Mouse (Mus musculus) heart, postnatal 4 days (tissue): ENCODE data around the gene Cdk1. TPM values are rescaled to one million over a fixed set of nuclear protein-coding genes. Genes with fewer than 3 reads are reported as not detected.

Source experiments
- DNase-seq: peaks from one replicate; pipeline ENCODE4 v3.0.0; 2021
- total RNA-seq, 2 experiments: library from RNA; stranded (reverse); gene quantifications; 2 replicates each; pipeline ENCODE4 v1.2.3; 2021

Gene Cdk1
- total RNA-seq, 2 experiments from 2014 or later, result 130 to 136 TPM

- no peak for DNase-seq
These were observed 10.4 kb downstream of the Cdk1 start for GRCm38 (mm10) chr10:69342328-69342727.

DNA sequence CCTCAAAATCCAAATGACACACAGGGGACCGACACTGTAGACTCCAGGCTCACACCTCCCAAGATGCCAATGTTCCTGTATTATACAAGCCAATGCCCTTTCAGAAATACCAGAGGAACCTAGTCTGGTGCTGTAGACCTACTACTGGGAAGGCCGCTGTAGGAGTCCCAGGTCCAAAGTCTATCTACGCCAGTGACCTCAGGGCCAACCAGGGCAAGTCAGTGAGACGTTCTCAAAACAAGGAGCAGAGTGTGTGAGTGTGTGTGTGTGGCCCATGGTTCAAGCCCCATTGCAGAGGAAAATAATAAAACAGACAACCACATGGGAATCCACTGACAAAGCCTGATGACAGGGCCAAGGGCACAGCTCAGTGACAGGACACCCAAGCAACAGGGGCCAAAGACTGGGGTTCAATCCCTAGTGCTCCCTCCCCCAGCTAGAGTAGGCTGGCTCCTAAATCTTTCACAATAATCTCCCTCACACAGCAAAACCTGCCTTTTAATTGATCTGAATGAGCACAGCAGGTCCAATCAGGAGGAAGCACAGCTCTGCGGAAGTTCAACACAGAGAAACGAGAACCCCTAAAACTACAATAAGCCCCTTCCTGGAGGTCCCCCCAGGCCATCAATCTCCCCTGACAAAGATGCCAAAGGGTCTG, 11.0 kb downstream of the Cdk1 start:
- DNase-seq, result no peak

DNA sequence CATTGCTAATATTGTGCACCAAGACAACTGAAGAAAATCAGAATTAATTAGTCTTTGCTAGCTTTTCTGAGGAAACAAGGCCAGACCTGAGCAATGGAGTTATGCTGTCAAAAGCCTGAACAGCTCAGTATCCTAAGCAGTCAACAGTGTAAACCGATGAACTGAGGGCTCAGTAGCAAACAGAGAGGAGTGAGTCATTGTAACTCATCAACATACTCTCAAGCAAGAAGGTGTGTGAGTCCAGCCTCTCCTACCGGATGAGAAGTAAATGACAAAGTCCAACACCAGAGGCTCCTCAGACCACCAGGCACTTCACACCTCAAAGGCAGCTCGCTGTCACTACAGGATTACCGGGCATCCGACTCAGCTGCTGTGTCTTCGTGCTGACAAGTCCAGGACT, 12.7 kb downstream of the Cdk1 start:
- DNase-seq, result no peak

DNA sequence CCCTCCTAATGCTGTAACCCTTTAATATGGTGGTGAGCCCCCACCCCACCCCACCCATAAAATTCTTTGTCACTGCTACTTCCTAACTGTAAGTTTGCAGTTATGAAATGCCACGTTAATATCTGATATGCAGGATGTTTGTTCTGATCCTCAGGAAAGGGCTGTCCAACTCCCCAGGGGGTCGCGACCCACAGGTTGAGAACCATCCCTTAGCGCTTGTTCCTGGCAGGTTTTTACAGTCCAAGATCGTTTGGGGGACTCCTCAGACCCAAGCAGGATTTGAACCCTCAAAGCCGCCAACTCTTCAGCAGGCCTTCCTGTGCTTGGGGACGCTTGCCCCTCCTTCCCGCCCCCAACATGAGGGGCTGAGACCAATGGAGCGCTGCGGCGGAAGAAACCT, 16.5 kb downstream of the Cdk1 start:
- no peak for DNase-seq

DNA sequence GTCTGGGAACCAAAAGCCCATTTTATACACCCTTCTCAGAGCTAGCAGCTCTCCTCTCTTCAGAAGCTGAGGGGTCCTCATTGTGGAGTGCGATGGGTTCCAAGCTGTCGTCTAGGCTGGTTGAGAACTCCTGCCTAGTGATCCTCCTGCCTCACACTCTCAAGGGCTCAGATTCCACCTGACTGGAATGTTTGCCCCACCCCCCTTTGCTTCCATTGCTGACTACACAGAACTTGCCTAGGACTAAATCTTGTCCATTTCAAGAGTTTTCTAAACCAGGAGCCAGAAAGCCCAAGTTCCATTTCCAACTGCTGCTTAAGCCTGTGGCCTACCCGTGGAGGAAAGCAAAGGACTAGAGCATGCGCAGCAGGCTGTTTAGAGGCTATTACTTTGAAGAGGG, 17.1 kb downstream of the Cdk1 start:
- no peak for DNase-seq

GRCm38 (mm10) chr10:69335195-69335536, 17.6 kb downstream of the Cdk1 start:
- DNase-seq, result no peak

DNA sequence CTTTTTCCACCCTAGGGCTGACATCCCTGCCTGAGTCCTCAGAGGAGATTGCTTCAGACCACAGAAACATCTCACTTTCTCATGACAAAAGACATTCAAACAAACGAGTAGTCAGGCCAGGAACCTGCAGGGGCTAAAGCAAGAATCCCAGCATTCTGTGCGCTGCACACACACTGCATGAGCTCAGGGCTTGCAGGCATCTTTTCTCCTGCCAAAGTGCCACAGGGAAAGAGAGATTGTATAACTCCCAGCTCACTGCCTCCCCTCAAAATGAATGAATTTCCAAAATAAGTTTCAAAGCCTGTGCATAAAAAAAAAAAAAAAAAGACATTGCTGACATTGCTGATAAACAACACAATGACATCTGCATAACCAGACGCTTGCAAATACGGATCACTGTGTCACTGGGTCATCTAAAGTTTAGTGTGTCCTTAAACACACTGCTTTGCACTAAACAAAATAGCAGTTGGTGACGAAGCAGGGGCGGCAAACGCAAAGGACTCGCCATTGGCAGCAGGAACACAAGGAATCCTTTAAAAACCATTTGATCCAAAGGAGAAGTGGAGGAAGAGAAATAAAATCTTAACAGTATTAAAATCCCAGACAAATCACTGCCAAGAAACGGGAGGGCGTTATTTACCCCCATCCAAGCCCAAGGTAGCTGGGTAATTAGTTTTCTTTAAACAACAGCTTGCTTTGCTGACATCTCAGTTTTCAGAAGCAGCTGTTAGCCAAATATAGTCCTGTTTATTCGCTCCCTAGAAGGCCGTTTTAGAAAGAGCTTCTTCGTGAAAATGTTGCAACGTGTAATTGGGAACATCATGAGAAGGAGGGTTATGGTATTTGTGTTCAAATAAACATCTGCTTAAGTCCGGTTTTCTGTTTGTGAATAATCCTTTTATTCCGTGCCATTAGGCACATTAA, 18.2 kb downstream of the Cdk1 start:
- no peak for DNase-seq

- DNase-seq, result no peak
These were observed 19.5 kb downstream of the Cdk1 start for GRCm38 (mm10) chr10:69333212-69333611.

GRCm38 (mm10) chr10:69331231-69331630, 21.5 kb downstream of the Cdk1 start:
- DNase-seq, result no peak

GRCm38 (mm10) chr10:69328656-69329046, 24.1 kb downstream of the Cdk1 start:
- no peak for DNase-seq

DNA sequence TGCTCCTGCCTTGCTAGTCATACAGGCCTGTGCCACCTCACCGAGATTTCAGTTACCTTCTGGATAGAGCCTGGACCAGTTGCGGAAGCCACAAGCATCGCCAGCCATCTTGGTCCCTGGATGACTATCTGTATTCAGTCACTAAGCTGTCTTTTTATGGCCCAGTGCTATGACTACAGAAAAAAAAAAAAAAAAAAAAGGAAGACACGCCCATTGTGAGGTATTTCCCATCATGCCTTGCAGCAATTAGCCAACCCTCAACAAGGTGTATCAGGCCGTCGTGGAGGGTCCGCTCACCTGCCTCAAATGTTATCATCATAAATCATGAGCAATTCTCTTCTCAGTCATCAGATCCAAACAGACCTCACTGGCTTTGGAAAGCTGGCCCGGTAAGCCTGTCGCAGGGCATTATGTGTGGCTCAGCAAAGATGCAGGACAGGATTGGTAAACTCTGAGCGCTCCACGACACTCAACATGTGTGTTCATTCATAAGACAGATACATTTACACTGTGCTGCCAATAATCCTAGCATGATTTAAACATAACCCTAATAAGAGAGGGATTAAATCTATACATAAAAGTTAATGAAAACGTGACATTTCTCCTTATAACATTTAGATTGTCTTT, 24.6 kb downstream of the Cdk1 start:
- DNase-seq, result no peak

DNA sequence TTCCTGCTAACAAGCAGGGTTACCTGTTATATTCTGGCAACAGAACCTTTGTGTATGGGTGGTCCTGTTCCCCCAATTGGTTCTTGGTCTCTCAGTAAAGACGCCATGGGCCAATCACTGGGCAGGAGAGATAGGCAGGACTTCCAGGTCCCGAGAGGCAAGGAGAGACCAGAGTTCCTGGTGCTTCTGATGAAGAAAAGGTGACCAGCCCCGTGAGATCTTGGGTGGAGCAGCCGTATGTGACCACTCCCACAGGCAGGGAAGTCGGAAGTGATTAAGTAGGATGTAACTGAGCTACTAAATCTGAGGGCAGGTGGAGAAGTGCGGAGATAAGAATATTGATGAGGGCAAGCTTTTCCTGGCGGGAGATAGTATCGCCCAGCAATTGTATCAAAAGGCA, 25.4 kb downstream of the Cdk1 start:
- no peak for DNase-seq

DNA sequence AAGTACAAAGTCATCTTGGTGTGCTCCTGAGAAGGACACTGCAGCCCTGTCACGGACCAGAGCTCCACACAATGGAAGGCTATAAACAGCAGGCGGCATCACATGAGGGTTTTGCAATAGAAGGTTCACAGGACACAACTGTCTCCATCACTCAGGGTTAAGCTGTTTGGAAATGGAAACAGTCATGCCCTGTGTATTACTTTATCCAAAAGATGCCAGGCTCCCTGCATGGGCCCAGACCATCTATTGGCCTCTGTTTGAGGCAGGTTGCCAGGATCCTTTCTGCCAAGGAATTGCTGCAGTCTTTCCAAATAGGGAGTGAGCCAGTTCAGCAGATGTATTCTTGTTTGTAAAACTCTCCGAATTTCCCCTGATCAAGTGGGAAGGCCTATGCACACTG, 26.3 kb downstream of the Cdk1 start:
- peak; percentile 46 for DNase-seq

DNA sequence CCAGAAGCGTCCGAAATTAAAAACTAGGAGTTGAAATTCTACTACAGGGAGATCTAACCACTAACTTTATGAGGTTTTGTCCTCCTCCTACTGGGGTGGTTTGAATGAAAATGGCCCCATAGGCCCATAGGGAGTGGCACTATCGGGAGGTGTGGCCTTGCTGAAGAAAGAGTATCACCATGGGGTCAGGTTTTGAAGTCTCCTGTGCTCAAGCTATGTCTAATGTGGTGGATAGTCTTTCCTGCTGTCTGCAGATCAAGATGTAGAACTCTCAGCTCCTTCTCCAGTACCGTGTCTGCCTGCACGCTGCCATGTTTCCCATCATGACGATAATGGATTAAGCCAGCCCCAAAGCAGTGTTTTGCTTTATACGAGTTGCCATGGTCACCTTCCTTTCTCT, 27.9 kb downstream of the Cdk1 start:
- DNase-seq, result no peak

GRCm38 (mm10) chr10:69323986-69324385, 28.8 kb downstream of the Cdk1 start:
- no peak for DNase-seq

GRCm38 (mm10) chr10:69321519-69322035, 31.2 kb downstream of the Cdk1 start:
- no peak for DNase-seq

GRCm38 (mm10) chr10:69320667-69321518, 31.8 kb downstream of the Cdk1 start:
- DNase-seq, result peak; percentile 92

- DNase-seq, result no peak
These were observed 34.2 kb downstream of the Cdk1 start for GRCm38 (mm10) chr10:69318514-69318913.

DNA sequence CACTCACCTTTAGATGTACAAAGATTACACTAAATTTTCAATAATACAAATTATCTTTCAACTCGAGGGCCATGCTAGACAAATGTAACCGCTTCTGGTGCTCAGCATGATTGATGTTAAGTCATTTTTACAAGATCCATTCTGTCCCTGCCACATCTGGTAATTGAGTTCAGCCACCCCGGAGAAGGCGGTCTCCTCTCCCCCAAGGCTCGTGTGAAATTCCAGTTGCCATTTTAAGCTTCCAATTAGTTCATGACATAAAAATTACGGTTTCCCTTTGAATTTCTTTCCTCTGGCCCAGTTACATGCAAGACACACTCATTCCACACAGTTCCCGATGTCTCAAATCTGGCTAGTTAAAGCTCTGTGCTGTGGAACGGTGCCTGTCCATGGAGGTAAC, 38.8 kb downstream of the Cdk1 start:
- no peak for DNase-seq

- DNase-seq, result no peak
These were observed 40.9 kb downstream of the Cdk1 start for GRCm38 (mm10) chr10:69311867-69312266.

- DNase-seq, result no peak
These were observed 43.6 kb downstream of the Cdk1 start for GRCm38 (mm10) chr10:69309109-69309508.

DNA sequence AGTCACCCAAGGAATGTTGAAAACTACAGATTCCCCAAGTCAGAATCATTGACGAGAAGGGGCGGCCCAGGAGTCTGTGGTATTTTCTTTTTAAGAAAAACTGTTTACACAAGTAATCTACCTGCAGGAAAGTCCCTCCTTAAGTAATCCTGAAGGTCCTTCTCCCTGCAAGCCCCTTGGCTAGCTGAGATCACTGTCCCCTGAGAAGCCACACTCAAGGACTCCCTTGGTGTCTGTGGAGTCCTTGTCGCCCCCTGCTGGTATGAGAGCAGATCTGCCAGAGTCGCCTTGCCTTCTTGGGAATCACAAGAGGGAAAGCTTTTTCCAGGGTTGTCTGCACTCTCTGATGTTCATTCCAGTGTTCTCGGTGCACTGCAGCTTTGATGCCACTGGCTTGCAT, 45.7 kb downstream of the Cdk1 start:
- peak; percentile 81 for DNase-seq
